Mouse (Mus musculus) midbrain, postnatal 0 days (tissue): ENCODE data around the gene Cog3. TPM values are rescaled to one million over a fixed set of nuclear protein-coding genes. Genes with fewer than 3 reads are reported as not detected.

Experiments used
- ATAC-seq: fragments of 200-750 bp; cut with Nextera tagmentation; 2 replicates; pipeline ENCODE4 v1.8.0; 2017; ENCODE audit warnings: moderate number of reproducible peaks, mild to moderate bottlenecking, moderate TSS enrichment, moderate library complexity; ENCODE audit not compliant: low FRiP score
- DNase-seq: peaks from one replicate; pipeline ENCODE4 v3.0.0-alpha.2; 2015; ENCODE audit warnings: low spot score
- H3K27ac ChIP-seq: fragments of 300-500 bp; sonication (generic); 2 replicates; pipeline ENCODE4 v1.5.1; 2014; ENCODE audit warnings: low read depth, mild to moderate bottlenecking, low read length, mixed read lengths
- H3K27me3 ChIP-seq: fragments of 300-500 bp; sonication (generic); 2 replicates; pipeline ENCODE4 v1.6.1; 2014; ENCODE audit warnings: low read length, control low read depth, mixed read lengths; ENCODE audit not compliant: insufficient read depth
- H3K36me3 ChIP-seq: fragments of 300-500 bp; sonication (generic); 2 replicates; pipeline ENCODE4 v1.6.1; 2014; ENCODE audit warnings: low read length, control low read depth, mixed read lengths; ENCODE audit not compliant: insufficient read depth
- H3K4me1 ChIP-seq: fragments of 300-500 bp; sonication (generic); 2 replicates; pipeline ENCODE4 v1.6.1; 2014; ENCODE audit warnings: mild to moderate bottlenecking, control low read depth, antibody characterized with exemption, low read length, mixed read lengths; ENCODE audit not compliant: insufficient read depth
- H3K4me2 ChIP-seq: fragments of 300-500 bp; sonication (generic); 2 replicates; pipeline ENCODE4 v1.6.1; 2014; ENCODE audit warnings: low read depth, mild to moderate bottlenecking, low read length, mixed read lengths; ENCODE audit not compliant: poor library complexity, severe bottlenecking
- H3K4me3 ChIP-seq: fragments of 300-500 bp; sonication (generic); 2 replicates; pipeline ENCODE4 v1.5.1; 2014; ENCODE audit warnings: low read depth, mild to moderate bottlenecking, low read length, moderate library complexity
- H3K9ac ChIP-seq: fragments of 300-500 bp; sonication (generic); replicated peaks from 2 replicates; pipeline ENCODE4 v1.6.1; 2014; ENCODE audit warnings: mild to moderate bottlenecking, low read length, moderate library complexity, mixed read lengths; ENCODE audit not compliant: poor library complexity, severe bottlenecking
- H3K9me3 ChIP-seq: fragments of 300-500 bp; sonication (generic); 2 replicates; pipeline ENCODE4 v1.6.1; 2016; ENCODE audit warnings: low read length, control low read depth
- CTCF ChIP-seq: IDR thresholded peaks from 2 replicates; pipeline ENCODE4 v1.5.1; 2016; ENCODE audit warnings: antibody characterized with exemption, mild to moderate bottlenecking
- WGBS: fragments of 180-500 bp; shearing (Covaris S2); extraction: QIAGEN DNeasy Blood & Tissue Kit; methylation state at CpG from one replicate; pipeline ENCODE4 v1.1.7; 2014; 5-methylcytosine and 5-hydroxymethylcytosine counted together
- polyA plus RNA-seq: library from polyadenylated mRNA; unstranded; fragments of >200 nt; fragmentation: Nextera tagmentation; extraction: Ambion mirVana; gene quantifications from 2 replicates; pipeline ENCODE4 v1.2.1, GENCODE M21; 2015
- total RNA-seq: library from RNA; depleted of rRNA; stranded (reverse); fragments of >200 nt; gene quantifications from 2 replicates; pipeline ENCODE4 v1.2.3, GENCODE M21; 2014

Gene Cog3
- total and polyA plus RNA-seq, 2 experiments from 2014 or later = 12.9 to 19.3 TPM

GRCm38 (mm10) chr14:75697928-75698327 lies 56.4 kb downstream of the Cog3 start:
- Histone ChIP-seq H3K4me2 (no peak overlapping the region), H3K4me3 (no peak overlapping the region), H3K9me3 (no peaks in the 10 kb centered on the region), H3K27ac (no peak overlapping the region), H3K27me3 (no peaks in the 10 kb centered on the region), H3K36me3 (peaks cover 5% of the 10 kb centered on the region), H3K4me1 (no peaks in the 10 kb centered on the region), H3K9ac (no peak overlapping the region)
- no peak for ATAC-seq
- no peak for TF ChIP-seq CTCF
- WGBS = 94% methylated on average over 1 of the region's 1 CpGs
- no peak for DNase-seq

GRCm38 (mm10) chr14:75696096-75696495 lies 58.2 kb downstream of the Cog3 start:
- no peak for TF ChIP-seq CTCF
- Histone ChIP-seq H3K27ac (no peak overlapping the region), H3K9me3 (no peaks in the 10 kb centered on the region), H3K36me3 (peaks cover under 1% of the 10 kb centered on the region; the same call in 1 of the 2 replicates), H3K9ac (no peak overlapping the region), H3K4me3 (no peak overlapping the region), H3K4me2 (no peak overlapping the region), H3K27me3 (no peaks in the 10 kb centered on the region), H3K4me1 (no peaks in the 10 kb centered on the region)
- WGBS = 91% methylated on average over 5 of the region's 5 CpGs
- no peak for DNase-seq
- no peak for ATAC-seq

- no peaks in the 10 kb centered on the region for H3K27me3 ChIP-seq
- no peaks in the 10 kb centered on the region for H3K4me1 ChIP-seq
- H3K9ac ChIP-seq = no peak overlapping the region
- 75% methylated on average over 2 of the region's 2 CpGs for WGBS
- H3K4me3 ChIP-seq = no peak overlapping the region
- H3K36me3 ChIP-seq = no peaks in the 10 kb centered on the region
- no peak overlapping the region for H3K4me2 ChIP-seq
- no peak overlapping the region for H3K27ac ChIP-seq
- H3K9me3 ChIP-seq = no peaks in the 10 kb centered on the region
- no peak for TF ChIP-seq CTCF
- no peak for ATAC-seq
- DNase-seq = no peak
Measured at GRCm38 (mm10) chr14:75690428-75690827, 63.9 kb downstream of the Cog3 start.

GRCm38 (mm10) chr14:75676316-75676715 lies 78.0 kb downstream of the Cog3 start:
- 41% methylated on average over 6 of the region's 6 CpGs for WGBS
- no peaks in the 10 kb centered on the region for H3K9me3 ChIP-seq
- peak; percentile 26 for DNase-seq
- no peaks in the 10 kb centered on the region for H3K4me1 ChIP-seq
- no peak overlapping the region for H3K9ac ChIP-seq
- no peak overlapping the region for H3K27ac ChIP-seq
- no peaks in the 10 kb centered on the region for H3K27me3 ChIP-seq
- TF ChIP-seq CTCF = no peak
- no peak overlapping the region for H3K4me3 ChIP-seq
- no peak overlapping the region for H3K4me2 ChIP-seq
- no peaks in the 10 kb centered on the region for H3K36me3 ChIP-seq
- ATAC-seq = no peak

- 93% methylated on average over 1 of the region's 1 CpGs for WGBS
- no peaks in the 10 kb centered on the region for H3K9me3 ChIP-seq
- H3K4me2 ChIP-seq = no peak overlapping the region
- no peaks in the 10 kb centered on the region for H3K36me3 ChIP-seq
- DNase-seq (no peak), ATAC-seq (no peak)
- no peak overlapping the region for H3K4me3 ChIP-seq
- no peaks in the 10 kb centered on the region for H3K27me3 ChIP-seq
- no peak overlapping the region for H3K27ac ChIP-seq
- H3K9ac ChIP-seq = no peak overlapping the region
- H3K4me1 ChIP-seq = no peaks in the 10 kb centered on the region
- peak; percentile 21; the same call in 1 of the 2 replicates for TF ChIP-seq CTCF
Measured at GRCm38 (mm10) chr14:75669085-75669645, 85.2 kb downstream of the Cog3 start.

- Histone ChIP-seq H3K4me2 (no peak overlapping the region), H3K27ac (no peak overlapping the region), H3K36me3 (no peaks in the 10 kb centered on the region), H3K9ac (no peak overlapping the region), H3K27me3 (no peaks in the 10 kb centered on the region), H3K9me3 (no peaks in the 10 kb centered on the region), H3K4me1 (no peaks in the 10 kb centered on the region), H3K4me3 (no peak overlapping the region)
- ATAC-seq (no peak), DNase-seq (no peak)
- 67% methylated on average over 2 of the region's 2 CpGs for WGBS
- TF ChIP-seq CTCF = no peak
Measured at GRCm38 (mm10) chr14:75665430-75666180, 88.7 kb downstream of the Cog3 start.
